Mouse (Mus musculus): Measurements from ENCODE around the gene Itgb1.

Itgb1 gene

DNA sequence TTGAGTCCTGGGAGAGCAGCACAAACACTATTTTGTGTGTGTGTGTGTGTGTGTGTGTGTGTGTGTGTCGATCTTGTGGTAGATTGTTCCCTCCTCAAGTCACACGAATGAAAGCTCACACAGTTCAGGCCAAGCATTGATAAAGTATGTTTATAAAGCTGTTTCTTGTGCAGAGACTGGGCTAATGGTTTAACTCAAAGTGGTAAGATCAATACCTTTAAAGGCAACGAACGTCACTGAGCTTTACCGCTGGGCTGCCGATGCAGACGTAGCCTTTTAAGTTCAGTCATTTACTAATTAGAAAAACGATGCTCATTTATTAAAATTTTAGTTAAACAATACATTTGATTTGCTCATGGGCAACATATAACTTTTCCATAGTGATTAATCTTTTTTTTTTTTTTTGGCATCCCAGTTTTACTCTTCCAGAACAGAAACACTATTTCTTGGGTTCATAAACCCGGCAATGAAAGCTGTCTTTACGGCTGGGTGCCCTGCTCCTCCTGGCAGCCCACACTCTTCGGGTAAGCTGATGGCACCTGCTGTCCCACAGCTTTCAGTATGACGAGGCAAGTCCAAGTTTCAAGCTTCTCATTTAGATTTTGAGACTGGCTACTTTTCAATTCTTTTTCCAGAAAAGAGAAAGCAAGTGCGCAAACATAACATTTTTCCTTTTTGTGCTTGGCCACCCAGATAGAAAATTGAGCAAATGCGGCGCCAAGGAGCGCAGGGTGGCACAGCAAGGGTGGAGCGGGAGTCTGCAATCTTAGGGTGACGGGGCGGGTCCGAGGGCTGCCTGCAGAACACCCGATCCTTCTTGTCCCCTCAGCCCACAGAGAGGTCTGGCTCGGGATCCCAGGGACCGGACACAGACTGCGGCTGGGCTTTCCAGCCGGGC, 596 bp upstream of the Itgb1 start:
- DNase-seq: no peak

DNA sequence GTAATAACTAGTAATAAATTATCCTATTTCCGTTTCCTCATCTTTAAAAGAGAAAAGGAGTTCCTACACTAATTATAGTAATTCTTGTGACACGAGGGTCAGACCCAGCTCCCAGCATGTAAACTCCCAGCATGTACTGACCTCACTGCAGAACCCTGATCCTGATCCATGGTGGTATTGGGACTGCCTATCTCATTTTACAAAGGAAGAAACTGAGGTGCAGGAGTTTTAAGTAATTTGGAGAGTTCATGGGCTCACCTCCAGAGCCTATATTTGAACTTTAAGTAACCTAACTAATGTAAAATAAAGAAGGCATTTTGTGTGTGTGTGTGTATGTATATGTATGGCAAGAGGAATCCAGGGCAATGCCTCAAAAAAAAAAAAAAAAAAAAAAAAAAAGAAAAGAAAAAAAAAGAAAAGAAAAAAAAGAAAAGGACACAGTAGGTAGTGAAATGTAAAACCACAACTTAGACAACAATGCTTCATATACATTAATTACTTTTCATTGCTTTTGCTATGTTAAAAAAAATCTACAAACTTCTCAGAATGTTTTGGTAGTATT, 1.1 kb downstream of the Itgb1 start:
- no peak for DNase-seq

DNA sequence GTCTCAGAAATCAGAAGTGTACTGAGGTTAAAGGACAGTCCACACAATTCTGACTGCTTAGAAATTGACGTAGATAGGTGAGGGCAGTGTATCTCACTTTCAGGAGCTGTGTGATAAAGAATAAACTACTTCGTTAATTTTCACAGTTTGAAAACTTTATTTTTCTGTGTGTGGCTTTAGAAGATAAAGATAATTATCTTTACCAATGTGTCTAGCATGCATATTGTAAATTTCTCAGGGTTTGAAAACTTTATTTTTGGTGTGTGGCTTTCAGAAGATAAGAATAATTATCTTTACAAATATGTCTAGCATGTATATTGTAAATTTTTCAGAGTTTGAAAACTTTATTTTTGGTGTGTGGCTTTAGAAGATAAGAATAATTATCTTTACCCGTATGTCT, 3.2 kb downstream of the Itgb1 start:
- no peak for DNase-seq

DNA sequence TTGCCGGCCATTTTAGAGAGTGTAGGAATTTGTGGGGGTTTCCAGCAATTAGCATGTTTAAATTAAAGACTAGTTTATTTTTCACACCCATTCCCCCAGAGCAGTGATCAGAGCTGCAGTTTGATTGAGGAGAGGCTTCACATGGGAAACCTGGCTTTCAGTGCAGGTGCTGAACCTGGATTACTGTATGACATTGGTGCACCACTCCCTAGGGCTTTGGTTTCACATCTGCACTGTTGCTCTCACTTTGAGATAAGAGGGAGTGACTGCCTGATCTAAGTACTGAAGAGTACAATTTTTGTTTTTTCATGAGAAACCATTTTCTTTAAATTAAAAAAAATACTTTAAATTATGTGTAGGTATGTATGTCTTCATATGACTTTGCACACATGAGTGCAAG, 4.6 kb downstream of the Itgb1 start:
- DNase-seq: no peak

DNA sequence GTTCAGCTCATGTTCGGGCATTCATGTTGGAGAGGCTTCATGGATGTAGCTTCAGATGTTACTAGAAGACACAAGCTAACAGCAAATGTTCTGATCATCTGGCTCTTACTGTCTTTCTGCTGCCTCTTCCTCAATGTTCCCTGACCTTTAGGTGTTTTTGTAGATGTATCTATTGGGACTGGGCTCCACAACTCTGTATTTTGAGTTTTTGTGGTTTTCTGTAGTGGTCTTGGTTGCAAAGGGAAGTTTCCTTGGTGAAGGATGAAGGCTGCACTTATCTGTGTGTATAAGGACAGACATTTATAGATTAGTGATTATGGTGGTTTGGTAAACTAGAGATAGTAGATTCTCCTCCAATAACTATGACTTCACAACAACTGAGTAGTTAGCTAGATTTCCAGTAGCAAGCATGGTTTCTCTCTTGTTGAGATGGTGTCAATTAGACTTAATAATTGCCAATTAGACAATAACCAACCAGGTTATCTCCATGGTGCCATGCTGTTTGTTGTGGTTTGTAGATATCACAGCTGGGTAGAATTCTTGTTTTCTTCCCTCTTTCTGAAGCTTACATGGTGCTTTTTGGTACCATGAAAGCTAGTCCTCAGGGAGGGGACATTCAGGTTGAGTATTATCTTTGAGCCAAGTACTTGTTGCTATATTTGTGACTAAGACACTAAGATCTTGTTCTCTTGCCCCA, 11.4 kb downstream of the Itgb1 start:
- no peak for DNase-seq

DNA sequence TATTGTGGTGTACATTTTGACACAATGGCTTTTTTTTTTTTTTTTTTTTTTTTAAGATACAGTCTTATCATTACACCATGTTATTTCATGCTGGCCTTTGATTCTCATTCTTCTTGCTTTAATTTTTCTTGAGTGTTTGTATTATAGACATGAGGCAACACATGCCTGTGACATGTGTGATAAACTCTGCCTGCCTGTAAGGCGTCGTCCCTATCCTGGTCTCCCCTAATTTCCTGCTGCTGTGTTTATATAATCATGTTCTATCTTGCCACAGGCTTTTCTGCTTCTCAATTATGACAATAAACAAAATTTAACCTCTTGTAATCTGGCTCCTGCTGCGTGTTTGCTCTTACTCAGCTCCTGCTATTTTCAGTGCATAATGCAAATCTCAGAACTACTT, 12.5 kb downstream of the Itgb1 start:
- DNase-seq: no peak

DNA sequence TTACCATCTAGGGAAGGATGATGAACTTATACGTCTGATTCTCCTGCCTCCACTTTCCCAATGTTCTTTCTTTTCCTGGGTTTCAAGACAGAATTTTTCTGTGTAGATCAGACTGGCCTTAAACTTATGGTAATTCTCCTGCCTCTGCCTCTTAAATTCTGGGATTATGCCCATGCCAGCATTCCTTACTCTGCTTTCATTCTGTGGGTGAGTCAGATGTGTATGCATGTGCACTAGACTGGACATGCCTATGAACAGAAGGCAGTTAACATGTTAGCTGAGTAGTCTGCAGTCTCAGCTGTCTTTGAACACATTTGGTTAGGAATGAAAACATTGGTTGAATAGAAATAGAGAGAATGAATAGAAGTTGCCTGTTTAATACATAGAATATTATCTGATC, 18.9 kb downstream of the Itgb1 start:
- no peak for DNase-seq

DNA sequence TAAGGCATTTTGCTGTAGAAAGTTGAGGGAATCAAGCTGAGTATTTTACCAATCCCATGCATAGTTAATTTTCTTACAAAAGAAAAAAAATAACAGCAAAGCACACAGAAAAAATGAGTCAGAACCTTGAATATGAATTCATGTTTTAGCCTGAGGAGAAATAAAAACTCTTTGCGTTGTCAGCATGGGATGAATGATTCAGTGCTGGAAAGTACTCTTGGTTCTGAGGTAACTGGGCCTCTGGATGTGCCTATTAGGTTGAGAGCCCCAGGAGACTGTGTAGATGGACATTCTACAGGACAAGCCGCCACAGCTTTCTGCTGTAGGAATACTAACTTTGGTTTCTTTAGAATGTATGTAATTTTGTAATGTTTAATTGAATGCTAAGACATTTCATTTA, 19.4 kb downstream of the Itgb1 start:
- DNase-seq: no peak

DNA sequence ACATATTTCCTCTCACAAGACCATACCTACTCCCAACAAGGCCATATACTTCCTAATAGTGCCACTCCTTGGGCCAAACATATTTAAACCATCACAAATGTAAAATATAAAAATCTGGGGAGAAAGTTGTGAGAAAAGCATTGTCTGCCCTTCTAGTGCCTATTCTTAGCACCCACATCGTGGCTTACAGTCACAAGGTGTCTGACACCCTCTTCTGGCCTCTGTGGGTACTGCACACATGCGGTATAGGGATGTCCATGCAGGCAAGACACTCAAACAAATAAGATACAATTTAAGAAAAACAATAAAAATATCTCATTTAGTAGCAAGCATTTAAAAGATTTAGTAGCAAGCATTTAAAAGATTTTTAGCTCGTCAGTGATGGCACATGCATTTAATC, 23.8 kb downstream of the Itgb1 start:
- DNase-seq: peak; percentile 78 to 84

DNA sequence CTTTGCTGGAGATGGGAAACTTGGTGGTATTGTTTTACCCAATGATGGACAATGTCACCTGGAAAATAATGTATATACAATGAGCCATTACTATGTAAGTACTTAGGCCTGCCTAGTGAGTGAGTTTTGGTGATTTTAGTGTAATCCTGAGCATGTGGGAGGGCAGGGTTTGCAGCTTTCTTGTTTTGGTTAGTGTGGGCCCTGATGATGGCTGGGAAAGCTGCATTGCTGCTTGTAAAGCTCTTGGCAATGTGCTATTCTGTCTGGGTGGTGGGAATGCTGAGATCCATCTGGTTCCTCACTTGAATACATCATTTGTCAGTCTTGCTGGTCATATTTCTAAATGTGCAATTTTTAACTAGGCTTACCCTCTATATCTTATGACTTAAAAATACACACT, 30.7 kb downstream of the Itgb1 start:
- DNase-seq: no peak

DNA sequence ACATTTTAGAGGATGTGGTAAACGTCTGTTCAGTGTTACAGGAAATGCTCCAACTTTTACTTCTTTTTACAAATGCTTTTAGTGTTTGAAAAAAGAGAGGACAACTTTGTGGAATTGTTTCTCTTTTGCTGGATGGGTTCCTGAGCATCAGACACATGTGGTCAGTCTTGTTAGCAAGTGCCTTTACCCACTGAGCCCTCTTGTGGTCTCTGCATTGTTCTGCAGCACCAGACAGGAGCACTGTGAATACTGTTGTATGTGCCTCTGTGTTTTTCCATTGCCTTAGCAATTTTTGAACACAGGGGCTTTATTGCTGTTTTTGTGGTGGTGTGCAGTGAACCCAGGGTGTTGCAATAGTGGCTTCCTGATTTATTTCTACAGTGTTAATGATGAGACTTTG, 39.4 kb downstream of the Itgb1 start:
- no peak for DNase-seq

DNA sequence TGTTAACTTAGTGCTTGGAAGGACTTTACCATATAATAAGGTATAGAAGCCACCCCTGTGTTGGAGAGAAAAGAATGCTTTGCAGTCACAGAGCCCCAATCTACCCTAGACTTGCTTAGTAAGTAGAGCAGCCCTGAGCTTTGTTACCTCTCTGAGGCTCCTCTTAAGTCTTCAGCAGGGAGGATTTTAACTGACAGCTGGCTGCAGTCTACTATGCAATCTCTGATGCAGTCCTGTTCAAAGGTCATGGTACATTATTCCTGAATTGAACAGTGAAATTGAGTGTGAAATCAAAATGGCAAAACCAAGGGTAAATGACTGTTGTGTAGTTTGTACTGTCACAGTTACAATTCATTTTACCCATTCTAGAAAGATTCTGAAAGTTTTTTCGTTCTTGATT, 41.8 kb downstream of the Itgb1 start:
- DNase-seq: no peak

DNA sequence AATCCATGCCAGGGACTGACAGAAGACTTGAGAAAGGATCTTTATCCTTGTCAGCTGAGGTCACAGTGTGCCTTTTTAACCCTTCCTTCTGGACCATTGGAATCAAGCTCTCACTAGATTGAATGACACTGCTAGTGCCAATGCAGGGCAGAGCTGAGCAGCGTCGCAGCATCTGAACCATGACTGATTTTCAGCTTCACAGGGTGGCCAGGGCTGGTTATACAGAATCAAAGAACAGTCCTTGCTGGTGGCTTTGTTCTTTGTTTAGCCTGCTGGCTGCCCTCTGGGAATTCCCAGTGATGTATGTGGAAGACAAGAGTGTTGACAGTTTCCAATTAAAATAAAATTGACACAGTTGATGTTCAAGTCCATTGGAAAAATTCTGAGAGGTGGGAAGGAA, 46.8 kb downstream of the Itgb1 start:
- DNase-seq: no peak

DNA sequence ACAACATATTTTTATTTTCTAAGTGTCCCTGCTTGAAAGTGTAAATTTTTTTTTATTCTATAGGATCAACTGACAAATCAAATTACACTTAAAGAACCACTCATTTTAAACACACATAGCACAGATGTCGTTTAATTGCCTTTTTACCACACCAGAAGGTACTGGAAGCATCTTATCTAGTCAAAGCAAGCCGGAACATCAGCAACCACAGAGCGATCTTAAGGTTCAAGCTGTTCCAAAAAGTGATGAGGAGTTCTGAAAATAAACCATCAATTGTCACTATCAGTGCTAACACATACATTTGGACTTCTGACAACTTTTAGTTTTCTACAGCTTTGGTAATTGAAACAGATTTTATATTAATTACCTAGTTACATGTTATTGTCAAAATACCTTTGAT, 48.7 kb downstream of the Itgb1 start:
- no peak for DNase-seq

DNA sequence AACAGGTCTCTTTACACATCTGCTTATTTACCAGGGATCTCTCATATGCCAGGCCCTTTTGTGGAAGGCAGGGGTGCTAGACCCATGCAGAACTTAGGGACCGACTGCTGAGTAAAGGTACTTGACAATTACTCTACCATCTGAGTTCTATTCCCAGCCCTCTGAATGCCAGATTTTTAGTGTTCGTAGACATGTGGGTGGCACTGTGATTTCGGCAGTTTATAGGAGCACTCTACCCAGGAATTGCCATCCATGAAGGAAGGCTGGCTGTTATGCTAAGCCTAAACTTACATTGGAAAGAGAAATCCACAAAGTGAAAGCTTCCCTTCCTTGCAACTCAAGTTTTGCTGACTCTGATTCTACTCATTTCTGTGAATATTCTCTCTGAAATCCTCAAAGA, 50.2 kb downstream of the Itgb1 start:
- DNase-seq: no peak
